Mouse (Mus musculus) forelimb bud, embryonic 11.5 days (tissue): ENCODE results near the gene Gucd1.
"Not testable (repeated sequence)": the region's sequence is repeated elsewhere in the genome, so short reads cannot be mapped to it uniquely, and the experiment has no call there.

Experiments used
- DNase-seq: peaks from one replicate; pipeline ENCODE4 v3.0.0-alpha.2; 2012; ENCODE audit warnings: low read depth, low spot score

Gene Gucd1

GRCm38 (mm10) chr10:75473411-75473810 is 44.4 kb downstream of the Gucd1 start:
- DNase-seq: no peak

- no peak for DNase-seq
These were observed 51.8 kb downstream of the Gucd1 start for GRCm38 (mm10) chr10:75465781-75466550.

GRCm38 (mm10) chr10:75462728-75463127 is 55.0 kb downstream of the Gucd1 start:
- no peak for DNase-seq

- no peak for DNase-seq
These were observed 59.4 kb downstream of the Gucd1 start for GRCm38 (mm10) chr10:75458329-75458728.

- DNase-seq: no peak
These were observed 59.9 kb downstream of the Gucd1 start for GRCm38 (mm10) chr10:75457852-75458251.

- DNase-seq: not testable (repeated sequence)
These were observed 61.5 kb downstream of the Gucd1 start for GRCm38 (mm10) chr10:75456061-75456831.

GRCm38 (mm10) chr10:75451036-75451786 is 66.6 kb downstream of the Gucd1 start:
- peak; percentile 28 for DNase-seq

GRCm38 (mm10) chr10:75450331-75450730 is 67.4 kb downstream of the Gucd1 start:
- DNase-seq: no peak

- DNase-seq: no peak
These were observed 68.9 kb downstream of the Gucd1 start for GRCm38 (mm10) chr10:75448806-75449420.

- DNase-seq: no peak
These were observed 70.3 kb downstream of the Gucd1 start for GRCm38 (mm10) chr10:75447489-75447888.

- no peak for DNase-seq
These were observed 71.2 kb downstream of the Gucd1 start for GRCm38 (mm10) chr10:75446501-75447083.

- DNase-seq: no peak
These were observed 72.7 kb downstream of the Gucd1 start for GRCm38 (mm10) chr10:75445030-75445429.

- no peak for DNase-seq
These were observed 73.5 kb downstream of the Gucd1 start for GRCm38 (mm10) chr10:75444111-75444826.

- no peak for DNase-seq
These were observed 74.8 kb downstream of the Gucd1 start for GRCm38 (mm10) chr10:75443017-75443416.

- no peak for DNase-seq
These were observed 76.0 kb downstream of the Gucd1 start for GRCm38 (mm10) chr10:75441800-75442199.

- DNase-seq: no peak
These were observed 77.0 kb downstream of the Gucd1 start for GRCm38 (mm10) chr10:75440756-75441155.

- peak; percentile 17 for DNase-seq
These were observed 78.5 kb downstream of the Gucd1 start for GRCm38 (mm10) chr10:75439211-75439811.

GRCm38 (mm10) chr10:75438132-75438810 is 79.5 kb downstream of the Gucd1 start:
- no peak for DNase-seq

- no peak for DNase-seq
These were observed 80.5 kb downstream of the Gucd1 start for GRCm38 (mm10) chr10:75437284-75437683.
